Comparison of ENCODE assay signal across 25 mouse cellular contexts in the genomic region with DNA sequence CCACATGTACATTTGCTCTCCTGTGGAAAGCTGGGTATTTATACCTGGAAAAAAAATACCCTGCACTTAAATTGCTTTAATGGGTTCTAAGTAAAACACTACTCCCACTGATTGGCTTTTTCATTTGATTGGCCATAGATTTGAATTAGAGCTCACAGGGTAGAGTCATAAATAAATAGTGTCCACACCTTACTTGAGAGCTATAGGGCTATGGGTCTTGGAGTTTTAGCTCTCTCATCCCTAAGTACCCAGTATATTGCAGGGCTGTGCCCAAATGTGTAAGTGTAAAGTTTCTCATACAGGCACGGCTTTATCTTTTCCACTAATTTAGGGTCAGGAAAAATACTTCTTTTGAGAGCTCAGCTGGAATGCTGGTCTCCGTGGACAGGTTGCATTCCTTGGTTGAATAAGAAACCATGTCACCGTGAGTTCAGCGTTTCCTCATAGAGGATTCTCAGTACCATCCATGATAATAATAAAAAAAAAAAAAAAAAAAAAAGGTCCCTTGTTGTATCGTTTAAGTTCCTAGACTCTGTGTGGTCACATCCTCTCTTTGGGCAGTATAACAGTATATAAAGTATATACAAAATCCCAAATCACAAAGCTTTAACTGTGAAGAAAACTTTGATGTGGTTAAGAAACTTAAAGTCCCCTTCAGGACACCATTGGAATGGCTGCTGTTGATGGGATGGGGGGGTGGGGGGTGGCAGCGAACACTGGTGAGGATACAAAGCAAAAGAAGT.
A peak's percentile ranks its signal among the peaks of the same experiment; 100 is the strongest.
DNase-seq lines count a peak whose midpoint lies in the region; ATAC-seq and TF ChIP-seq lines count a peak whose summit lies in the region.
"Had no signal": no experiment of that assay in that cellular context is flagged by ENCODE, and none has a peak within 500 bp of the region (broad histone marks: within the 10 kb centered on the region; RNA-seq: fewer than 3 reads in every experiment).

No protein-coding gene starts in this region.

- H3K27me3 ChIP-seq in neural tube, embryonic 13.5 days: no peaks in the 10 kb centered on the region
- no peaks in the 10 kb centered on the region for H3K27me3 ChIP-seq in limb, embryonic 12.5 days
- no peaks in the 10 kb centered on the region for H3K27me3 ChIP-seq in limb, embryonic 14.5 days (ENCODE audit: control insufficient read depth, insufficient read depth, low read length)
- H3K27me3 ChIP-seq: embryonic facial prominence, embryonic 12.5 days; embryonic facial prominence, embryonic 15.5 days; forebrain, embryonic 15.5 days; Patski had no signal

- peak; percentile 0 for DNase-seq in heart, adult 11 months
- no peak for DNase-seq in heart, postnatal 14 days
- no peak for DNase-seq in neural tube, embryonic 10.5 days (ENCODE audit: extremely low spot score, low spot score)
- DNase-seq in limb, embryonic 14.5 days (ENCODE audit: low spot score): no peak
- no peak for DNase-seq in adipocyte (ENCODE audit: low spot score)
- DNase-seq in kidney, postnatal 14 days: no peak
- DNase-seq: adrenal gland, adult 2 months; adrenal gland, postnatal 10 days; adrenal gland, postnatal 25 days; cerebellum, adult 11 months; cerebellum, adult 18-20 months; cerebellum, adult 8-10 months; cerebellum, adult 9-11 months; cerebellum, postnatal 14 days; cerebellum, postnatal 36 days; forebrain, postnatal 0 days had no signal

- no peak overlapping the region for H3K4me3 ChIP-seq in neural tube, embryonic 13.5 days
- H3K4me3 ChIP-seq in limb, embryonic 12.5 days (replicated peaks): no peak overlapping the region
- H3K4me3 ChIP-seq in limb, embryonic 14.5 days (replicated peaks; ENCODE audit: low read length): no peak overlapping the region
- H3K4me3 ChIP-seq: embryonic facial prominence, embryonic 12.5 days; embryonic facial prominence, embryonic 15.5 days; erythroblast, embryonic 14.5 days; forebrain, embryonic 13.5 days; forebrain, embryonic 15.5 days had no signal

- 0 out of 2 replicates have a peak overlapping the region, but pooled peaks have one; percentile 28 for H3K27ac ChIP-seq in neural tube, embryonic 13.5 days (replicated peaks)
- H3K27ac ChIP-seq in limb, embryonic 12.5 days: no peak overlapping the region; the same call in 1 of the 2 replicates
- H3K27ac ChIP-seq in limb, embryonic 14.5 days (replicated peaks; ENCODE audit: low read depth, low read length): peak overlapping the region; percentile 65; the same call in 1 of the 2 replicates
- H3K27ac ChIP-seq: embryonic facial prominence, embryonic 12.5 days; embryonic facial prominence, embryonic 15.5 days; forebrain, embryonic 13.5 days; forebrain, embryonic 15.5 days had no signal

- intact Hi-C loops in heart, postnatal 14 days (cut with DNase I): no loop called here

- no peak for ATAC-seq in neural tube, embryonic 13.5 days (ENCODE audit: low read depth)
- ATAC-seq in limb, embryonic 12.5 days (ENCODE audit: insufficient number of reproducible peaks, insufficient read depth, low FRiP score, low TSS enrichment, low read depth): peak; percentile 76
- ATAC-seq in limb, embryonic 14.5 days (ENCODE audit: low FRiP score, low read depth): no peak
- ATAC-seq: forebrain, embryonic 13.5 days; forebrain, embryonic 15.5 days; forebrain, postnatal 0 days; Patski had no signal

- H3K9me3 ChIP-seq in neural tube, embryonic 13.5 days: no peaks in the 10 kb centered on the region
- H3K9me3 ChIP-seq in limb, embryonic 12.5 days: no peaks in the 10 kb centered on the region
- no peaks in the 10 kb centered on the region for H3K9me3 ChIP-seq in limb, embryonic 14.5 days (ENCODE audit: control insufficient read depth, low read length)
- H3K9me3 ChIP-seq: embryonic facial prominence, embryonic 12.5 days; embryonic facial prominence, embryonic 15.5 days; forebrain, embryonic 13.5 days; forebrain, embryonic 15.5 days had no signal

- H3K9ac ChIP-seq in neural tube, embryonic 13.5 days: no peak overlapping the region
- H3K9ac ChIP-seq in limb, embryonic 12.5 days (replicated peaks): no peak overlapping the region
- no peak overlapping the region for H3K9ac ChIP-seq in limb, embryonic 14.5 days (ENCODE audit: low read depth, low read length, severe bottlenecking)
- H3K9ac ChIP-seq: embryonic facial prominence, embryonic 12.5 days; embryonic facial prominence, embryonic 15.5 days; forebrain, embryonic 13.5 days; forebrain, embryonic 15.5 days; forebrain, postnatal 0 days had no signal

- WGBS in neural tube, embryonic 13.5 days: 65% methylated on average over 6 of the region's 6 CpGs
- 64% methylated on average over 6 of the region's 6 CpGs for WGBS in limb, embryonic 12.5 days
- WGBS in limb, embryonic 14.5 days: 52% methylated on average over 6 of the region's 6 CpGs

- H3K4me2 ChIP-seq in neural tube, embryonic 13.5 days: no peak overlapping the region
- H3K4me2 ChIP-seq in limb, embryonic 12.5 days: no peak overlapping the region
- 0 out of 2 replicates have a peak overlapping the region, but pooled peaks have one; percentile 15 for H3K4me2 ChIP-seq in limb, embryonic 14.5 days (replicated peaks; ENCODE audit: low read depth, low read length, severe bottlenecking)
- H3K4me2 ChIP-seq: embryonic facial prominence, embryonic 12.5 days; embryonic facial prominence, embryonic 15.5 days; forebrain, embryonic 13.5 days; forebrain, embryonic 15.5 days had no signal

- peaks cover 30% of the 10 kb centered on the region for H3K4me1 ChIP-seq in neural tube, embryonic 13.5 days (replicated peaks)
- peaks cover 36% of the 10 kb centered on the region for H3K4me1 ChIP-seq in limb, embryonic 12.5 days (replicated peaks)
- peaks cover 30% of the 10 kb centered on the region for H3K4me1 ChIP-seq in limb, embryonic 14.5 days (ENCODE audit: control insufficient read depth, insufficient read depth, low read length)

- no peaks in the 10 kb centered on the region for H3K36me3 ChIP-seq in neural tube, embryonic 13.5 days
- no peaks in the 10 kb centered on the region for H3K36me3 ChIP-seq in limb, embryonic 12.5 days
- H3K36me3 ChIP-seq in limb, embryonic 14.5 days (ENCODE audit: control insufficient read depth, insufficient read depth, low read length): no peaks in the 10 kb centered on the region
- H3K36me3 ChIP-seq: embryonic facial prominence, embryonic 12.5 days; embryonic facial prominence, embryonic 15.5 days; forebrain, embryonic 15.5 days; G1E had no signal

- TF ChIP-seq POLR2A in limb, embryonic 14.5 days (IDR thresholded peaks at IDR 0.05; ENCODE audit: borderline replicate concordance, extremely low read depth, insufficient read depth, insufficient read length): no peak
